Mouse (Mus musculus) brain, embryonic 14.5 days (tissue): ENCODE measurements around the gene Lin7a. TPM values are rescaled to one million over a fixed set of nuclear protein-coding genes. Genes with fewer than 3 reads are reported as not detected.

Source experiments
- DNase-seq: peaks from one replicate; pipeline ENCODE4 v3.0.0-alpha.2; 2011; ENCODE audit warnings: low read depth
- CTCF ChIP-seq: fragments of 200-500 bp; IDR thresholded peaks from 2 replicates; pipeline ENCODE4 v1.5.1; 2012; ENCODE audit warnings: inconsistent platforms, mild to moderate bottlenecking, moderate library complexity, borderline replicate concordance; ENCODE audit not compliant: insufficient read depth, insufficient read length; ENCODE audit errors: extremely low read depth
- POLR2A ChIP-seq: fragments of 200-500 bp; IDR thresholded peaks from 2 replicates; pipeline ENCODE4 v1.6.1; 2012; ENCODE audit warnings: mild to moderate bottlenecking, inconsistent platforms, borderline replicate concordance; ENCODE audit not compliant: poor library complexity, insufficient read depth, insufficient read length, severe bottlenecking; ENCODE audit errors: extremely low read depth
- polyA plus RNA-seq: library from polyadenylated mRNA; depleted of rRNA; stranded (reverse); fragments of >200 nt; gene quantifications from 2 replicates; pipeline ENCODE4 v1.2.3, GENCODE M21; 2012

The Lin7a gene
- polyA plus RNA-seq, 1 experiment = 14.2 TPM

- TF ChIP-seq CTCF (no peak), POLR2A (no peak)
- no peak for DNase-seq
These were observed 23.0 kb upstream of the Lin7a start for GRCm38 (mm10) chr10:107248481-107248880.

GRCm38 (mm10) chr10:107249056-107249455 is 22.4 kb upstream of the Lin7a start:
- DNase-seq = no peak
- TF ChIP-seq CTCF (no peak), POLR2A (no peak)

GRCm38 (mm10) chr10:107249606-107250186 is 21.8 kb upstream of the Lin7a start:
- TF ChIP-seq POLR2A = no peak
- no peak for TF ChIP-seq CTCF
- DNase-seq = no peak

GRCm38 (mm10) chr10:107250346-107251210 is 20.9 kb upstream of the Lin7a start:
- DNase-seq = no peak
- TF ChIP-seq POLR2A (no peak), CTCF (no peak)

GRCm38 (mm10) chr10:107251271-107251670 is 20.2 kb upstream of the Lin7a start:
- no peak for TF ChIP-seq CTCF
- TF ChIP-seq POLR2A = no peak
- DNase-seq = peak; percentile 23

- no peak for TF ChIP-seq CTCF
- TF ChIP-seq POLR2A = no peak
- DNase-seq = no peak
These were observed 19.5 kb upstream of the Lin7a start for GRCm38 (mm10) chr10:107251801-107252502.

- no peak for DNase-seq
These were observed 19.0 kb upstream of the Lin7a start for GRCm38 (mm10) chr10:107252503-107252815.

GRCm38 (mm10) chr10:107253191-107253965 is 18.1 kb upstream of the Lin7a start:
- TF ChIP-seq POLR2A (no peak), CTCF (no peak)
- no peak for DNase-seq

More at GRCm38 (mm10) chr10:107252503-107252815, 19.0 kb upstream of the Lin7a start:
- TF ChIP-seq CTCF = no peak
- no peak for TF ChIP-seq POLR2A

GRCm38 (mm10) chr10:107254656-107255055 is 16.8 kb upstream of the Lin7a start:
- TF ChIP-seq CTCF (no peak), POLR2A (no peak)

GRCm38 (mm10) chr10:107255351-107256050 is 16.0 kb upstream of the Lin7a start:
- DNase-seq = no peak
- TF ChIP-seq POLR2A (no peak), CTCF (no peak)

More at GRCm38 (mm10) chr10:107254656-107255055, 16.8 kb upstream of the Lin7a start:
- DNase-seq = no peak

- no peak for TF ChIP-seq CTCF
- TF ChIP-seq POLR2A = no peak
- DNase-seq = no peak
These were observed 15.0 kb upstream of the Lin7a start for GRCm38 (mm10) chr10:107256451-107256960.

GRCm38 (mm10) chr10:107260428-107260827 is 11.1 kb upstream of the Lin7a start:
- TF ChIP-seq POLR2A (no peak), CTCF (no peak)
- DNase-seq = no peak
